Mouse (Mus musculus) cortical plate, adult 2 months (tissue): ENCODE data around the gene Fryl.

Experiments
- CTCF ChIP-seq: fragments of 200-500 bp; IDR thresholded peaks from 2 replicates; pipeline ENCODE4 v1.5.1; 2011; ENCODE audit warnings: mild to moderate bottlenecking, control low read depth, low read length; ENCODE audit not compliant: insufficient read depth; ENCODE audit errors: extremely low read depth
- POLR2A ChIP-seq: fragments of 200-500 bp; IDR thresholded peaks from 2 replicates; pipeline ENCODE4 v1.6.1; 2011; ENCODE audit warnings: mild to moderate bottlenecking, low read length, control low read depth; ENCODE audit not compliant: insufficient read depth; ENCODE audit errors: extremely low read depth

DNA sequence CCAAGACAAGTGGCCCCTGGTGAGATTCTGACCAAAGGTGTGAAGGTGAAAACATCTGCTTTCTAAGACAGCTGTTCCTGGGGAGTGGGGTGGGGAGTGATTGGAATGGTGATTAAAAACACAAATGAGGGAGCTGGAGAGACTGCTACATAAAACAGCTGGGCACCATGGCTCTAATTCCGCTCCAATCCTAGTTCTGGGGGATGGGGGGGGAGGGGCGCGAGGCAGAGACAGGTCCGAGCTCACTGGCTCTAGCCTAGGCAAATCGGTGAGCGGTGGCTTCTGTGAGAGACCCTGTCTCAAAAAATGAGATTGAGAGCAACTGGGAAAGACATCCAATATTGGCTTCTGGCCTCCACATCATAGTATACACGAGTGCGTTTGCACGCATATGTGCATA is 24.2 kb downstream of the Fryl start:
- no peak for TF ChIP-seq POLR2A
- TF ChIP-seq CTCF: no peak
